Mouse (Mus musculus): ENCODE measurements at regions not wholly inside any gene's neighbourhood (a gene's known extent, or its start where the extent isn't known, plus 50 kb on each side); places are given as distances from the start of the nearest gene placed in this dataset.
A peak's percentile ranks its signal among the peaks of the same experiment; 100 is the strongest.
"Not testable (repeated sequence)": the region's sequence is repeated elsewhere in the genome, so short reads cannot be mapped to it uniquely, and the experiment has no call there.

DNA sequence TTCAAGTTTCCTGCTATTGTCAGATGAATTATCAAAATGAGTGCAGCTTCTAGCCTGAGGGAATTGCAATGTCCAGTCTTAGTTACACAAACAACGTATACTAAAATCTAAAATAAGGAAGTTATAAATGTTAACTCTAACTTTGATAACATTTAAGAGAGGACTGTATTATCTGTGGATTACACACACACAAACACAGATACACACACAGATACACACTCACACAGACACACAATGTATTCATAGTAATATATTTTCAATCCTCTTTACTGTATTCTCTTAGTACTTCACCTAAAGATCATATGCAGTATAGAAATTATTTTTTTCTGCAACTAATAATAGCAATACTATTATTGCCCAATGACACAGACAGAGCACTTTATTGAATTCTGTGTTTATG lies 661.2 kb upstream of the Slc8a1 start:
- H3K27me3 ChIP-seq (ENCODE audit: control insufficient read depth), result no peaks in the 10 kb centered on the region
- no peaks in the 10 kb centered on the region for H3K4me1 ChIP-seq (ENCODE audit: control insufficient read depth)
- H3K36me3 ChIP-seq (ENCODE audit: control insufficient read depth), result no peaks in the 10 kb centered on the region
- H3K4me3 ChIP-seq (replicated peaks), result no peak overlapping the region
- no peak for TF ChIP-seq TAL1 (IDR thresholded peaks at IDR 0.05; ENCODE audit: low read length)
- no peak for TF ChIP-seq GATA1 (IDR thresholded peaks at IDR 0.05; ENCODE audit: low read length)
- peaks cover 9% of the 10 kb centered on the region for H3K9me3 ChIP-seq (ENCODE audit: control insufficient read depth, low read length)

DNA sequence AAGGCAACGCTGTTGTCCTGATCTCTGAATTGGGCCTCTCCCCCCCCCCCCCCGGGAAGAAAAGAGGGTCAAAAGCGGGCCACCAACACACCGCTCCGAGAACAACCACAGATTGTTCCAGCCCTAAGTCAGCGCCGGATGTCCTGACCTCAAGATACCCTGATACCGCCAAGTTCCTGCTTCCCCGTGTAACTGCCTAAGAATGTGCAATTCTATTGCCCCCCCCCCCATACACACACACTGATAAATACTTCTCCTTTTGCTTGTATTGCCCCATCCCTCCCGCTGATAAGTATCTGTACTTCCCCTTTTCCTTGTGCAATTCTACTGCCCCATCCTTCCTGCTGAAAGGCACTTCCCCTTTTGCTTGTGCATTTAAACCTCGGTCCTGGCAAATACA lies 641.2 kb upstream of the Slc8a1 start:
- not testable (repeated sequence) for H3K36me3 ChIP-seq (ENCODE audit: control insufficient read depth); H3K27me3 ChIP-seq (ENCODE audit: control insufficient read depth); H3K4me3 ChIP-seq (replicated peaks); H3K9me3 ChIP-seq (ENCODE audit: control insufficient read depth, low read length)
- H3K4me1 ChIP-seq (ENCODE audit: control insufficient read depth), result peaks cover 12% of the 10 kb centered on the region

DNA sequence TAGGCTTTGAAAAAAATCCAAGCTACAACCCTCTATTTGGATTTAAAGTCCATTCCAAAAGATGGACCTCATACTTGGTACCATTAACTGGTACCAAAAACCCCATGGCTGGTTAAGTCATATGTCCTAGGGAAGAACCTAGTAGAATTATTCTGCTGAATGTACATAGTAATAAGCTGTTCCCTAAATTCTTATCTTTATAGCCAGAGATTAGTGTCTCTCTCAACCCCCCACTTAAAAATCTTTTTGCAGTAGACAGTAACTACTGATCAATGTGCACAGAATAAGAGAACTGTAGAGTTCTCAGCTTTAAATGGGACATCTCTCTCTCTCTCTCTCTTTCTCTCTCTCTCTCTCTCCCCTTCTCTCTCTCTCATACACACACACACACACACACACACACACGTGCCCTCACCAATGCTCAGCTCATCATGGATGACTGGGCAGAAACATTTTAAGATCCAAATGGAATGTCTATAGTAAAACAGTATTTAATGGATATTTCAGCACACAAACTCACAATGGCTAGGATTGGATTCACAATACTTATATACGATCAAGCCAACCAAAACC lies 640.2 kb upstream of the Slc8a1 start:
- TF ChIP-seq TAL1 (IDR thresholded peaks at IDR 0.05; ENCODE audit: low read length) (no peak), GATA1 (IDR thresholded peaks at IDR 0.05; ENCODE audit: low read length) (no peak)
- H3K4me1 ChIP-seq (ENCODE audit: control insufficient read depth), result peaks cover 12% of the 10 kb centered on the region
- H3K4me3 ChIP-seq (replicated peaks), result peak overlapping the region; percentile 16
- no peaks in the 10 kb centered on the region for H3K27me3 ChIP-seq (ENCODE audit: control insufficient read depth)
- H3K36me3 ChIP-seq (ENCODE audit: control insufficient read depth), result no peaks in the 10 kb centered on the region
- H3K9me3 ChIP-seq (ENCODE audit: control insufficient read depth, low read length), result peaks cover 7% of the 10 kb centered on the region; the same call in 1 of the 2 replicates

DNA sequence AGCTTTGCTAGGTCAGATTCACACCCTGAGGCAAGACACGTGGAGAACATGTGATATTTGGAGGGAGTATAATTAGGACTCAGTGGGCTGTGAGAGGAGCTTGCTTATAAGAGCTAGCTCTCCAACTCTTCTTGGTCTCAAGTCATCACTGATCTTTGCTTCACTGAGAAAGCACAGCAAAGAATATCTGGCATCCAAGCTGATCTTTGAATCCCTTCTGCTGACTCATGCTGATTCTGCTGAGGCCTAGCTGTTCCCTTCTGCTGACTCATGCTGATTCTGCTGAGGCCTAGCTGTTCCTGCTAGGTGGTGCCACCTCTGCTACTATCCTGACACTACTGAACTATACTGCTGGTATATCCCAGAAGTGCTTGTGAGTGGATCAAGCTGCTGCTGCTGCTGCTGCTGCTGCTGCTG lies 639.0 kb upstream of the Slc8a1 start:
- TF ChIP-seq GATA1 (IDR thresholded peaks at IDR 0.05; ENCODE audit: low read length) (no peak), TAL1 (IDR thresholded peaks at IDR 0.05; ENCODE audit: low read length) (no peak)
- H3K4me3 ChIP-seq (replicated peaks), result no peak overlapping the region
- no peaks in the 10 kb centered on the region for H3K36me3 ChIP-seq (ENCODE audit: control insufficient read depth)
- peaks cover 2% of the 10 kb centered on the region; the same call in 1 of the 2 replicates for H3K9me3 ChIP-seq (ENCODE audit: control insufficient read depth, low read length)
- H3K4me1 ChIP-seq (ENCODE audit: control insufficient read depth), result peaks cover 12% of the 10 kb centered on the region
- no peaks in the 10 kb centered on the region for H3K27me3 ChIP-seq (ENCODE audit: control insufficient read depth)

DNA sequence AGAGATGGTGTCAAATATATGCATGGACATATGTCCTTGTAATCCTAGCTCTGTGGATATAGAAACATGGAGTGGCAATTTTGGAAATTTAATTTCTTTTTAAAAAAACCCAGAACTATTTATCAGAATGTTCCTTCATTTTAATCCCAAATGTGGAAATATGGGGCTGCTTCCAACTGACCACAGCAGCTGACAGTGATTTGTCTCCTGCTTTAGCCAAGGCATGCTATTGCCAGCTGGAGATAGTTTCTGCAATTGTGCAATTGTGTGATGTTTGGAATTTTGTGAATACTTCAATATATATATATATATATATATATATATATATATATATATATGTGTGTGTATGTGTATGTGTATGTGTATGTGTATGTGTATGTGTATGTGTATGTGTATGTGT lies 629.7 kb upstream of the Slc8a1 start:
- Histone ChIP-seq H3K9me3 (ENCODE audit: control insufficient read depth, low read length) (no peaks in the 10 kb centered on the region), H3K27me3 (ENCODE audit: control insufficient read depth) (no peaks in the 10 kb centered on the region), H3K4me3 (replicated peaks) (no peak overlapping the region), H3K4me1 (ENCODE audit: control insufficient read depth) (no peaks in the 10 kb centered on the region), H3K36me3 (ENCODE audit: control insufficient read depth) (no peaks in the 10 kb centered on the region)
- no peak for TF ChIP-seq TAL1 (IDR thresholded peaks at IDR 0.05; ENCODE audit: low read length)
- TF ChIP-seq GATA1 (IDR thresholded peaks at IDR 0.05; ENCODE audit: low read length), result no peak

DNA sequence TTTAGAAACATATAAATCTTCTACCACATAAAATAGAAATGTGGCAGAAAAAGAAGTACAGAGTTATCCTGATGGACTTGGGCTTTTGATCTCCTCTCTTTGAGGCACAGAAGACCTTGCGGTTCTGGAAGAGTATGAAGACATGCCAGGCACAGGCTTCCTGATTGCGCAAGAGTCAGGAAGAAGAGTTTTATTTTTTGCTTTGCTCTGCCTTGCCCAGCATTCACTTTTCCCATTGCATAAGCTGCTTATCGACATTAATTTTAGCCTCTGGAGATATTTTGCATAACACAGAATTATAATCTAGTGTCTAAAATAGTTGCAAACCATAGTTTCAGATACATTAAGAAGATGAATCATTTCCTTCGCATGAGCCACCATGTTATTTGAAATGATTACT lies 627.8 kb upstream of the Slc8a1 start:
- Histone ChIP-seq H3K9me3 (ENCODE audit: control insufficient read depth, low read length) (no peaks in the 10 kb centered on the region), H3K4me3 (replicated peaks) (no peak overlapping the region), H3K27me3 (ENCODE audit: control insufficient read depth) (no peaks in the 10 kb centered on the region), H3K36me3 (ENCODE audit: control insufficient read depth) (no peaks in the 10 kb centered on the region), H3K4me1 (ENCODE audit: control insufficient read depth) (no peaks in the 10 kb centered on the region)
- TF ChIP-seq GATA1 (IDR thresholded peaks at IDR 0.05; ENCODE audit: low read length), result no peak
- no peak for TF ChIP-seq TAL1 (IDR thresholded peaks at IDR 0.05; ENCODE audit: low read length)

DNA sequence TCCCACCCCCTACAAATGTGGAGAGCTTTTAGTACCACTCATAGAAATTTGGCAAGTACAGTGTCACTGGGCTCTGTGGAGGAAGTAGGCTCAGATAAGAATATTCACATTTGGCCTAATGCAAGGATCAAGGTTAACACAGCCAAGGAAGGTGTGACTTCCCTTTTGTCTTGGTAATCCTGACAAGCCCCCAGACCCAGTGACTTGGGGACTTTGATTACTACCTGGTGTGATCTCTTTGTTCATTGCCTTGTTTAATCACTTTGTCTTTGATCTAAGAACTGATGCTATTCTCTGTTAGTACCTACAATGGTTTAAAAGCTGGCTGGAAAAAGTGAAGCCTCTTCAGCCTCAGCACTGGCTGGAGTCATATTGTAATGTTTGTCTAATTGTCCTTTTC lies 610.5 kb upstream of the Slc8a1 start:
- TF ChIP-seq GATA1 (IDR thresholded peaks at IDR 0.05; ENCODE audit: low read length) (no peak), TAL1 (IDR thresholded peaks at IDR 0.05; ENCODE audit: low read length) (no peak)
- Histone ChIP-seq H3K4me3 (replicated peaks) (no peak overlapping the region), H3K36me3 (ENCODE audit: control insufficient read depth) (no peaks in the 10 kb centered on the region), H3K9me3 (ENCODE audit: control insufficient read depth, low read length) (peaks cover 2% of the 10 kb centered on the region; the same call in 1 of the 2 replicates), H3K27me3 (ENCODE audit: control insufficient read depth) (no peaks in the 10 kb centered on the region), H3K4me1 (ENCODE audit: control insufficient read depth) (no peaks in the 10 kb centered on the region)

DNA sequence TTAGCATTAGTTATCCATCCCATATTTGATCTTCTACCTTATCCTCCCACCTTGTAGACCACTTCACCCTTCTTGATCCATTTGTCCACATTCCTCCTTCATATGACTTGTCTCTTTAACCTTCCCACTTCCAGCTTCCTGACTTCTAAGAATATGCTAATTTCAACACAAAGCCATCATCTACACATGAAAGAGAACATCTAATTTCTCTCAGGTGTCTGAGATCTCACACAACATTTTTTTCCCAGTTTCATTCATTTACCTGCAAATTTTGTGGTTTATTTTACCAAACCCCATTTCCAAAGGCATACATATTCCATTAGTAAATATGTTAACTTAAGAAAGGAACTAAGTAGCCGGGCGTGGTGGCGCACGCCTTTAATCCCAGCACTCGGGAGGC lies 593.3 kb upstream of the Slc8a1 start:
- no peaks in the 10 kb centered on the region for H3K27me3 ChIP-seq (ENCODE audit: control insufficient read depth)
- no peaks in the 10 kb centered on the region for H3K36me3 ChIP-seq (ENCODE audit: control insufficient read depth)
- no peaks in the 10 kb centered on the region for H3K4me1 ChIP-seq (ENCODE audit: control insufficient read depth)
- TF ChIP-seq GATA1 (IDR thresholded peaks at IDR 0.05; ENCODE audit: low read length), result no peak
- H3K4me3 ChIP-seq (replicated peaks), result no peak overlapping the region
- no peaks in the 10 kb centered on the region for H3K9me3 ChIP-seq (ENCODE audit: control insufficient read depth, low read length)

DNA sequence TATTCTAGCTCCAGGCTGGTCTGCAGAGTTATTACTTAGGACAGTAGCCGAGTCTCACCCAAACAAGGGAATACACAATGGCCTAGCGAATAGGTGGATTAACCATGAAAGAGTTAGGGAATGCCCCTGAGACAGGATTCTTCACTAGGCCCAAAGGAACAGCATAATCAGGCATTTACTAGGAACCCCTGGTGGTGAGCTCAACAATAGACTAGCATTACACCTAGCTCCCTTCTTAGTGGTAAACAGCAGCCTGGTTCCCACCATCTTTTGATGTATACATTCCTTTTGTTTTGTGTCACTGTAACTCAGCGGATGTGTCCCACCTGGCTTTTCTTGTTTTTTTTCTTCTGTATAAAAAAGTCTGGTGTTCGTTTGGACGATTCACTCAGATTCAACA lies 574.0 kb upstream of the Slc8a1 start:
- Histone ChIP-seq H3K27me3 (ENCODE audit: control insufficient read depth) (no peaks in the 10 kb centered on the region), H3K4me3 (replicated peaks) (no peak overlapping the region), H3K9me3 (ENCODE audit: control insufficient read depth, low read length) (no peaks in the 10 kb centered on the region), H3K36me3 (ENCODE audit: control insufficient read depth) (no peaks in the 10 kb centered on the region), H3K4me1 (ENCODE audit: control insufficient read depth) (no peaks in the 10 kb centered on the region)
- no peak for TF ChIP-seq GATA1 (IDR thresholded peaks at IDR 0.05; ENCODE audit: low read length)
- TF ChIP-seq TAL1 (IDR thresholded peaks at IDR 0.05; ENCODE audit: low read length), result no peak

DNA sequence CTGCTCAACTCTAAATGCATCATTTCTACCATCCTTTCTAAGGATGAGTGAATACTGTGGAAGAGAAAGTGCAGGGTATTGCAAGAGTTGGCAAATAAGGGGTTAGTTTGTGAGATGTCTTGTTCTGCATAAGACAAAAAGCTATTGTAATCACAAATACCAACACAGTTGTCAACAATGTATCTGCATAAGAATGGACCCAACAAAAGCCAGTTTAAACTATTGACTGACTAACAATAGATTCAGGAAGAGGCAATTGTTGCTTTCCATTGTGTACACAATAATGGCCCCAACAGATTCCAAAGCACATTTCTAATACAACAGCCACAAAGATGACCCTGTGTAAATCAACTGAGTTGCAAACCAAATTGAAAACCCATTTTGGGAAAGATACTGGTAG lies 568.2 kb upstream of the Slc8a1 start:
- H3K36me3 ChIP-seq (ENCODE audit: control insufficient read depth), result no peaks in the 10 kb centered on the region
- H3K4me1 ChIP-seq (ENCODE audit: control insufficient read depth), result no peaks in the 10 kb centered on the region
- H3K4me3 ChIP-seq (replicated peaks), result no peak overlapping the region
- H3K27me3 ChIP-seq (ENCODE audit: control insufficient read depth), result no peaks in the 10 kb centered on the region
- no peaks in the 10 kb centered on the region for H3K9me3 ChIP-seq (ENCODE audit: control insufficient read depth, low read length)
- TF ChIP-seq TAL1 (IDR thresholded peaks at IDR 0.05; ENCODE audit: low read length), result no peak

Measured in erythroblast, embryonic 14.5 days (primary cell).